Mouse (Mus musculus) lung, postnatal 0 days (tissue): ENCODE data around the gene Ncbp2.

Experiments
- CTCF ChIP-seq: IDR thresholded peaks from 2 replicates; pipeline ENCODE4 v1.5.1; 2016; ENCODE audit warnings: antibody characterized with exemption, mild to moderate bottlenecking
- EP300 ChIP-seq: IDR thresholded peaks from 2 replicates; pipeline ENCODE4 v1.6.1; 2016; ENCODE audit warnings: antibody characterized with exemption, mild to moderate bottlenecking, control low read depth

DNA sequence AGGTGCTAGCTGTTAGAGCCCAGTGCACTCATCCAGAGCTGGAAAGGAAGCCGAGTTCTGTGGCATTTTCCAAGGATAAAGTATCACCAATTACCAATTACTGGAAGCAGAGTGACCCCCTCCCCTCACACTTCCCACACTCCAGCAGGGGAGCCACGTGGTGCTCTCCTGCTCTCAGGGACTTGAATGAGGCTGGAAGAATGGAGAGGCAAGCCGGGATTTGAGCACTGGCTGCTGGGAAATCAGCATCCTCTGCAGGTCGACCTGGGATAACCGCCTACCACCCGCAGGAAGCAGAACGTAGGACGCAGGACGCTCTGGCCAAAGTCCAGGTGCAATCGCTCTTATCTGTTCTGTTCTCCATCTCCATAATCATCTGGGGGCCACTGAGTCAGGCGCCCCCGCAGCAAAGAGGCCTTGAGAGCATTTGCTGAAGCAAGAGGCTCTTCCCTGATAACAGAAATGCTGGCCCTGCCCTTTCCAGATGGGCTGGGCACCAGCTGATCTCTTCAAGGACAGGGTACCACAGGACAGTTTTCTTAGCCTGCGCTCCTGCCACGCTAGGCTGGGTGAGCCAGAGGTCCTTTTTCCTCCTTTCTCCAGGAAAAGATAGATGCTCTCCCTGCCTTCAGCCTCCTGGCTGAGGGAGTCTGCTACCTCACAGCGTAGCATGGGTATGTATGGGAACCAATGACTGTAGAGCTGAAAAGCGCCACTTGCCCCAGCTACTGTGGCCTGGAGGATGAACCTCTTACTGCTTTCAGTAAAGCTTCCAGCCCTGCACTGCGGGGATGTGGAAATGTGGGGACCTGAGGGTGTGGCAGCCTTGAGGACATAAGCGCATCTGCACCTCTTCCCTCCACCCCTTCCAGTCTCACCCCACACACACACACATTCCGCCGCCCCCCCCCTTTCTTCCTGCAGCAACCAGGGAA, 42.2 kb upstream of the Ncbp2 start:
- TF ChIP-seq CTCF (no peak), EP300 (no peak)
